Mouse (Mus musculus) testis, postnatal 10 days (tissue): Measurements from ENCODE around the gene H2-T23.
"Not testable (repeated sequence)": the region's sequence is repeated elsewhere in the genome, so short reads cannot be mapped to it uniquely, and the experiment has no call there.

Experiments
- DNase-seq: peaks from one replicate; pipeline ENCODE4 v3.0.0; 2021; ENCODE audit warnings: low spot score

Gene H2-T23

DNA sequence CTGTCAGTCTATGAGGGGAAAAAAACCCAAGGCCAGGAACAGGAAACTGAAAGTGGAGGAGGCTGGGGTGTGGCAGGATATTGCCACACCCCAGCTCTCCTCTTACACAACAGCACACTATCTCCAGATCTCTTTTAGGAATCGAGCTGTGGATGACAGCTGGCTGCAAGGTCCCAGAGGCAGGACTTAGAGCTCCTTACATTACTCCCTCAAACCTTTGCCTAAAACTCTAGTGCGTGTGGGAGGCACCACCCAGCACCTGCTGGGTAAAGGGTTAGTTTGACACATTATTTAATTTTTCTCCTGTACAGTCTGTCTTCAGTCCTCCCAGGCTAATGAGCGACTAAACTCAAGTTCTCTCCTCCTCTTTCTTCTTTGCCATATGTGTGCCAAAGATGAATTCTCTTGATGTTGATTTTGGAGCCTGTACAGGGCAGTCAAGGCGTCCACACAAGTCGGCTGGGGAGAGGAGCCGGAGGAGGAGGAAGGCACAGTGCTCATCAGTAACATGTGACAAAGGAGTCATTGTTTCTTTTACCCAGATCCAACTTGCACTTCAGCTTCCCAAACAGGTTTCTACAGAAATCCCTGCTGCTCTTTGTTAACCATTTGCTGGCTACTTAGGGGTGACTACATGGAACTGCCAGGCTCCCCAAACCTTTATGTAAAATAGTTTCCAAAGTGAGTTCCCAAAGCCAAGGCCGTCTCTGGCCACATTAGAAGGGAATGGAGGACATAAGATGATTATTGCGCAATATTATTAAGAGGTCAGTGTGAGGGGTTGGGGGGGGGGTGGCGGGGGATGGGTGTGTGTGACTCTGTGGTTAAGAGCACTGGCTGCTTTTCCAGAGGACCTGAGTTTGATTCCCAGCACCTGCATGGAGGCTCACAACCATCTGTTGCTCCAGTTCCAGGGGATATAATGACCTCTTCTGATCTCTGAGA, 8.7 kb downstream of the H2-T23 start:
- no peak for DNase-seq

- DNase-seq, result no peak
These were observed 9.7 kb downstream of the H2-T23 start for GRCm38 (mm10) chr17:36022922-36023321.

DNA sequence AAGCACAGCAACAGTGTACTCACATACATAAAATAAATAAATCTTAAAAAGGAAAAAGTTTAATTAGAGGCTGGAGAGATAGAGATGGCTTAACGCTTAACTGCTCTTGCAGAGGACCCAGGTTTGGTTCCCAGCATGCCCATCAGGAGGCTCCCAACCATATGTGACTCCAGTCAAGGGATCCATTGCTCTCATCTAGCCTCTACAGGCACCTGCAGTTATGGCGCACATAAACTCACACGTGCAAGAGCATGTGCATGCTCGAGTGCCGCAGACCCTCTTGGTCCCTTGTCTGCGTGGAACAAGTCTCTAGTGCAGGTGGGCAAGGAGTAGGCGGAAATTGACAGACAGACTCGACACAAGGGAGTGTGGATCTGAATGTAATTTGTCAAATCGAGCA, 10.6 kb downstream of the H2-T23 start:
- no peak for DNase-seq

GRCm38 (mm10) chr17:36021309-36021708, 11.3 kb downstream of the H2-T23 start:
- no peak for DNase-seq

DNA sequence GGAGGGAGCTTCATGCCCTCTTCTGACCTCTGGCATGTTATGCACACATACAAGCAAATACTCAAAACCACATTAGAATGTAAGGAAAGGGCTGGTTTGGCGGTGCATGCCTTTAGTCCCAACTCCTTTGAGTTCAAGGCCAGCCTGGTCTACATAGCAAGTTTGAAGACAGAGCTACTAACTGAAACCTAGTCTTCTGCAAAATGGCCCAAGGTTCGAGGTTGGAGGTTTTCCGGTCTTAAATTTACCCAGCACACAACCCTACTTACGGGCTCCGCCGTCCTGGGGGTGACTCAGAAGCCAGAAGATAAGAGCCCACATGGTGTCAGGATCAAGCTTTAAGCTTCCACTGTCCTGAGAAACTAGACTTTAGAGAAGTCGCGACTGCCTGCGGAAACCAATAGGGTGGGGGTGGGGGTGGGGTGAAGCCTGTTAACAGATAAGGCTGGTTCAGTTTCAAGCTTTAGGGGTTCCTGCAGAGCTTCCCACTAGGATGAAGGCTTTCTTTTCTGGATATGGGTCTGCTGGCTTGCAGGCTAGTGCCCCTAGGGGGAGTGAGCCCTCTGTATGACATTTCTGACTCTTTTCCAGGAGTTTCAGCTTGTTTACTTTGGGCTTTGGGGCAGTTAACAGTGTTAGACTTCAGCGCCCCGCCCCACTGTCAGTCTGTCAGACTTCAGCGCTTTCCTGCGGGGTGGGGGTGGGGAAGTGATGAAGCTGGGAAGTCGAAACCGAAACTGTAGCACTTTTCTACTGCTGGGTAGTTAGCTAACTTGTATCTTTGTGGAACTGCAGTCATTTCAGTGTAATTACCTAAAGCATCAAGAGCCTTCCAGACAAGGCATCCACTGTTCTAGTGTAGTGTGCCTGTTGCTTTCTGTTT, 12.2 kb downstream of the H2-T23 start, which contains the start of gene H2-T24:
H2-T24 (minus strand) TSS at position 370 of the 883 bp plus-strand sequence.
- peak; percentile 72 for DNase-seq

DNA sequence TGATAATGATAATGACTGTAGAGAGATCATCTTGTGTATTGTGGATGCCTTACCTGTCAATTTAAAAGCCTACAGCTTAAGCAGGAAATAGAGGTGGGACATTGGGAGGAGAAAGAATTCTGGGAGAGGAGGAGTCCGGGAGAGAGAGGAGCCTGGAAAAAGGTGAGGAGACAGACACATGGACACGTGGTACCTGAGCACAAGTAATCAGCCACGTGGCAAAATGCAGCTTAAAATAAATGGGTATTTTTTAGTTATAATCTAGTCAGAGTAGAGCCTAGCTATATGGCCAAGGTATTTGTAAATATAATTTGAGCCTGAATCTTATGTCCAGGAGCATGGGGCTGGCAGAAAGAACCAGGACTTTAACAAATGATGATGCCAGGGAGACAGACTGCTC, 13.1 kb downstream of the H2-T23 start:
- no peak for DNase-seq

- DNase-seq, result no peak
These were observed 13.7 kb downstream of the H2-T23 start for GRCm38 (mm10) chr17:36018979-36019378.

- no peak for DNase-seq
These were observed 15.6 kb downstream of the H2-T23 start for GRCm38 (mm10) chr17:36017046-36017445.

GRCm38 (mm10) chr17:36014977-36015376, 17.7 kb downstream of the H2-T23 start:
- DNase-seq, result no peak

DNA sequence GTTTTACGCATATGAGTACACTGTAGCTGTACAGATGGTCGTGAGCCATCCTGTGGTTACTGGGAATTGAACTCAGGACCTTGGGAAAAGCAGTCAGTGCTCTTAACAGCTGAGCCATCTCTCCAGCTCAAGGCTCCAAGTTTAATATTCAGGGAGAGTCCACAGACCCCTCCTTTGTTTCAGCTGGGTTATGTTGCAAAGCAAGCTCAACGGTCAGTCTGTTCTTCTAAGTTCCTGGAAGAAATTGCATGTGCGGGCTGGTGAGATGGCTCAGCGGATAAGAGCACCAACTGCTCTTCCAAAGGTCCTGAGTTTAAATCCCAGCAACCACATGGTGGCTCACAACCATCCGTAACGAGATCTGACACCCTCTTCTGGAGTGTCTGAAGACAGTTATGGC, 28.2 kb downstream of the H2-T23 start:
- not testable (repeated sequence) for DNase-seq

DNA sequence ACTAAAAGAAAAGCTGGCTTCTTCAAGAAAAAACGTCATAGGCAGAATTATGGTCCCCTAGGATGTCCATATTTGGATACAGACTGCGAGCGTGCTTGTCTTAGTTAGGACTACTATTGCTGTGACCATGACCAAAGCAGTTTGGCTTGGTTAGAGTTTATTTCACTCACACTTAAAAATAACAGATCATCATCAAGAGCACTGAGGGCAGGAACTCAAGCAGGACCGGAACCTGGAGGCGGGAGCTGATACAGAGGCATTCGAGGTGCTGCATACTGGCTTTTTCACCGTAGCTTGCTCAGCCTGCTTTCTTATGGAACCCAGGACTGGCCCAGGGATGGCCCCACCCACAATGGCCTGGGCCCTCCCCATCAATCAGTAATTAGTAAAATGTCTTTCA, 29.3 kb downstream of the H2-T23 start:
- DNase-seq, result no peak

GRCm38 (mm10) chr17:36001966-36002365, 30.7 kb downstream of the H2-T23 start:
- DNase-seq, result no peak

DNA sequence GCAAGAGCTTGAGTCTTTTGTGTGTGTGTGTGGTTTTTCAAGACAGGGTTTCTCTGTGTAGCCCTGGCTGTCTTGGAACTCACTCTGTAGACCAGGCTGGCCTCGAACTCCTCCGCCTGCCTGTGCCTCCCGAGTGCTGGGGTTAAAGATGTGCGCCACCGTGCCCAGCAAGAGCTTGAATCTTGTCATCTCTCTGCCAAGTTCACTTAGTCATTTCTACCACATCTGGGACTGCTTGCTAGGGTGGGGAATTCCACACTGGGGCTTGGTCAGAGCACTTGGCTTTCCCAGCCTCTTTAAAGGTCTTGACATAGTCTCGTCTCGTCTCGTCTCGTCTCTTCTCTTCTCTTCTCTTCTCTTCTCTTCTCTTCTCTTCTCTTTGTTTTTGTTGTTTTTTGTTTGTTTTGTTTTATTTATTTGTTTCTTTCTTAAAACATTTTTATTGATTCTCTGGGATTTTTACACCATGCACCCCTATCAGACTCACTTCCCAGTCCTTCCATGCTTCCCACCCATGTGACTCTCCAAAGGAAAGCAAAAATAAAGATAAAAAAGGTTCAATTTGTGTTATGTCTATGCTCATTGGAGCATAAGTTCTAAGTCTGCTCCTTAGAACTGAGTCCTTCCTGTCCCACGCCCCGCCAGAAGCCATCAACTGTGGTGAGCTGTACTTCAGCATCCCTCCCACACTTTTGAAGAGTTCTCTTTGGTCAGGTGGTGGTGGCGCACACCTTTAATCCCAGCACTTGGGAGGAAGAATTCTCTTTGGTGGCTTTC, 31.3 kb downstream of the H2-T23 start:
- no peak for DNase-seq

DNA sequence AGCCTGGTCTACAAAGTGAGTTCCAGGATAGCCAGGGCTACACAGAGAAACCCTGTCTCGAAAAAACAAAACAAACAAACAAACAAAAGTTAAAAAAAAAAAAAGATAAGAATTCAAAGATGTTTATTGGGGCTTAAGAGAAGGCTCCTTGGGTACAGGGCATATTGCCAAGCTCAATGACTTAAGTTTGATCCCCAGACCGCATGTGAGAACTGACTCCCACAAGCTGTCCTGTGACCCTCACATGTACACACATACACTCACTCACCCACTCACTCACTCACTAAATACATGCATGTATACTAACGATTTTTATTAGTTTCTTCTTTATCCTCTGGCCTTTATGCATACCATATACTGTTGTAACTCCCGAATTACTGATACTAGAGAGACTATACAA, 32.3 kb downstream of the H2-T23 start:
- DNase-seq, result no peak

GRCm38 (mm10) chr17:35999356-35999755, 33.3 kb downstream of the H2-T23 start:
- DNase-seq, result no peak

- DNase-seq, result no peak
These were observed 33.9 kb downstream of the H2-T23 start for GRCm38 (mm10) chr17:35998545-35999305.

GRCm38 (mm10) chr17:35997713-35998510, 34.7 kb downstream of the H2-T23 start:
- no peak for DNase-seq

- peak; percentile 96 for DNase-seq
These were observed 35.7 kb downstream of the H2-T23 start for GRCm38 (mm10) chr17:35996949-35997348.

- DNase-seq, result no peak
These were observed 37.8 kb downstream of the H2-T23 start for GRCm38 (mm10) chr17:35994879-35995240.

DNA sequence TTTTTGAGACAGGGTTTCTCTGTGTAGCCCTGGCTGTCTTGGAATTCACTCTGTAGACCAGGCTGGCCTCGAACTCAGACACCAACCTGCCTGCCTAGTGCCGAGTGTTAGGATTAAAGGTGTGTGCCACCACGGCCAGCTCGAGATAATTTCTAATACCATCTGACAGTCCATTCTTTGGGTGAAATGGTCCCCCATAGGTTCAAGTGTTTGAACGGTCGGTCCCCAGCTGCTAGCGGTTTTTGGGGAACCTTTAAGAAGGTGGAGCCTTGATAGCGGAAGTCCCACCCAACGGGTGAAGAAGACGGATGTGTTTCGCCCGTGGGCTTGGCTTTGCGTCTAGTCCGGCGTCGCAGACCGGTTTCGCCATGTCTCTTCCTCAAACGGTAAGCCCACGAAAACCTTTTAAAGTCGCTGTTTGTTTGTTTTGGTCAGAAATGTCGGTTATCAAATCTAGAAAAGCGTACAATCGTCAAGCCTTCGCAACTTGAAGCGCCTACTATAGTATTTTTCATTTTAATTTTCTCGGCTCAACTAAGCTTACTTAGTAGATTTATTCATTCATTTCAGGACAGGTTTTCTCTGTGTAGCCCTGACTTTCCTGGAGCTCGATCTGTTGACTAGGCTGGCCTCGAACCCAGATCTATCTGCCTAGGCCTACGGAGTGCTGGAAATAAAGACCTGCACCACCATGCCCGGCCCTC, 38.3 kb downstream of the H2-T23 start:
- peak; percentile 72 for DNase-seq
